In genomic region chr19:20923336-20924211, GRCm38 (mm10) we compare ENCODE assay signal across 9 mouse cellular contexts. TPM values are rescaled to one million over a fixed set of nuclear protein-coding genes. Genes with fewer than 3 reads are reported as not detected.
DNase-seq lines count a peak whose midpoint lies in the region; ATAC-seq and TF ChIP-seq lines count a peak whose summit lies in the region.
"Had no signal": no experiment of that assay in that cellular context is flagged by ENCODE, and none has a peak within 500 bp of the region (broad histone marks: within the 10 kb centered on the region; RNA-seq: fewer than 3 reads in every experiment).

No protein-coding gene starts in this region.

- H3K9me3 ChIP-seq in lung, embryonic 15.5 days, result no peaks in the 10 kb centered on the region
- no peaks in the 10 kb centered on the region for H3K9me3 ChIP-seq in hindbrain, embryonic 15.5 days
- H3K9me3 ChIP-seq: stomach, embryonic 15.5 days had no signal

- TF ChIP-seq CTCF in gastrocnemius, adult 2 months (IDR thresholded peaks at IDR 0.05), result no peak

- H3K9ac ChIP-seq in lung, embryonic 15.5 days, result no peak overlapping the region
- no peak overlapping the region for H3K9ac ChIP-seq in hindbrain, embryonic 15.5 days
- H3K9ac ChIP-seq: stomach, embryonic 15.5 days had no signal

- no peaks in the 10 kb centered on the region; the same call in 1 of the 2 replicates for H3K4me1 ChIP-seq in lung, embryonic 15.5 days
- peaks cover 16% of the 10 kb centered on the region; the same call in 1 of the 2 replicates for H3K4me1 ChIP-seq in hindbrain, embryonic 15.5 days (replicated peaks)
- H3K4me1 ChIP-seq: stomach, embryonic 15.5 days had no signal

- WGBS in lung, embryonic 15.5 days, result 14% methylated on average over 10 of the region's 10 CpGs
- WGBS in hindbrain, embryonic 15.5 days, result 4% methylated on average over 10 of the region's 10 CpGs

- intact Hi-C loops in gastrocnemius, adult 2 months (cut with DNase I), result no loop called here

- H3K36me3 ChIP-seq in lung, embryonic 15.5 days, result no peaks in the 10 kb centered on the region
- no peaks in the 10 kb centered on the region for H3K36me3 ChIP-seq in hindbrain, embryonic 15.5 days
- H3K36me3 ChIP-seq: stomach, embryonic 15.5 days had no signal

- peak; percentile 85; the same call in 1 of the 2 replicates for ATAC-seq in lung, embryonic 15.5 days (ENCODE audit: borderline replicate concordance, extremely low read depth, low FRiP score, low TSS enrichment)
- peak; percentile 78 for ATAC-seq in hindbrain, embryonic 15.5 days (ENCODE audit: low FRiP score, low read depth)
- ATAC-seq: intestine, embryonic 16.5 days had no signal

- no peak for DNase-seq in lung, postnatal 36 days
- DNase-seq in embryo, embryonic 11.5 days (ENCODE audit: low read depth, low spot score), result peak; percentile 8
- DNase-seq in retina, embryonic 14.5 days (ENCODE audit: low spot score), result peak; percentile 35
- DNase-seq in adrenal gland, postnatal 10 days, result no peak
- DNase-seq in gastrocnemius, adult 2 months, result no peak

- H3K4me2 ChIP-seq in lung, embryonic 15.5 days, result no peak overlapping the region
- peak overlapping the region; percentile 45 for H3K4me2 ChIP-seq in hindbrain, embryonic 15.5 days
- H3K4me2 ChIP-seq: stomach, embryonic 15.5 days had no signal

- no peaks in the 10 kb centered on the region for H3K27me3 ChIP-seq in lung, embryonic 15.5 days
- no peaks in the 10 kb centered on the region for H3K27me3 ChIP-seq in hindbrain, embryonic 15.5 days
- H3K27me3 ChIP-seq: stomach, embryonic 15.5 days had no signal

- H3K4me3 ChIP-seq in lung, embryonic 15.5 days, result no peak overlapping the region
- peak overlapping the region; percentile 19; the same call in 1 of the 2 replicates for H3K4me3 ChIP-seq in hindbrain, embryonic 15.5 days
- H3K4me3 ChIP-seq in gastrocnemius, adult 2 months, result no peak overlapping the region
- H3K4me3 ChIP-seq: stomach, embryonic 15.5 days had no signal

- peak overlapping the region; percentile 38 for H3K27ac ChIP-seq in lung, embryonic 15.5 days
- peak overlapping the region; percentile 64 for H3K27ac ChIP-seq in hindbrain, embryonic 15.5 days (replicated peaks)
- no peak overlapping the region for H3K27ac ChIP-seq in gastrocnemius, adult 2 months
- H3K27ac ChIP-seq: stomach, embryonic 15.5 days had no signal

RNA-seq across cellular contexts. Expression of gene Tmc1, which starts 30.4 kb away (rescaled TPM):
- 0.04 and 0.06 TPM in 2 replicates for polyA plus RNA-seq in lung, embryonic 15.5 days (2015; fragmentation: Nextera tagmentation; extraction: Ambion mirVana)
- 0.04 TPM in 1 of 2 replicates, not detected in the other for polyA plus RNA-seq in hindbrain, embryonic 15.5 days (2015; fragmentation: Nextera tagmentation; extraction: Ambion mirVana)
- total RNA-seq in adrenal gland, postnatal 10 days (2021), result under 1 TPM in 1 of 2 experiments, not detected in 1; 0.24 TPM
- total RNA-seq in gastrocnemius, adult 2 months (2021), result not detected

Comparison
In these comparisons a context has a peak if more than half of its experiments do, and no peak if none do; other contexts are left out.
1. DNase-seq: peak in embryo, embryonic 11.5 days (single experiment) and retina, embryonic 14.5 days (single experiment); none in lung, postnatal 36 days (single experiment), adrenal gland, postnatal 10 days (single experiment) and gastrocnemius, adult 2 months (single experiment).